Mouse (Mus musculus) myocyte (in vitro differentiated cells): ENCODE measurements at regions not wholly inside any gene's neighbourhood (a gene's known extent, or its start where the extent isn't known, plus 50 kb on each side); places are given as distances from the start of the nearest gene placed in this dataset.

Experiments used
- H3K27me3 ChIP-seq: one replicate; pipeline ENCODE4 v1.6.1; 2011; ENCODE audit not compliant: control insufficient read depth, insufficient read depth, insufficient read length
- H3K36me3 ChIP-seq: one replicate; pipeline ENCODE4 v1.6.1; 2011; ENCODE audit not compliant: control insufficient read depth, insufficient read depth
- H3K4me2 ChIP-seq: one replicate; pipeline ENCODE4 v1.6.1; 2011; ENCODE audit warnings: low read depth, control low read depth
- H3K4me3 ChIP-seq: one replicate; pipeline ENCODE4 v1.5.1; 2011; ENCODE audit warnings: mild to moderate bottlenecking, control low read depth, moderate library complexity
- H3K79me2 ChIP-seq: one replicate; pipeline ENCODE4 v1.6.1; 2011; ENCODE audit not compliant: control insufficient read depth, insufficient read depth
- H3ac ChIP-seq: one replicate; pipeline ENCODE4 v1.6.1; 2011; ENCODE audit not compliant: control insufficient read depth, insufficient read length
- CEBPB ChIP-seq: IDR thresholded peaks from 2 replicates; pipeline ENCODE4 v1.6.1; 2011; ENCODE audit warnings: mild to moderate bottlenecking, moderate library complexity; ENCODE audit not compliant: poor library complexity, insufficient read depth, severe bottlenecking
- E2F4 ChIP-seq: IDR thresholded peaks from one replicate; pipeline ENCODE4 v1.6.1; 2011; ENCODE audit warnings: mild to moderate bottlenecking, control low read depth, moderate library complexity; ENCODE audit not compliant: insufficient read depth
- MAX ChIP-seq: IDR thresholded peaks from one replicate; pipeline ENCODE4 v1.6.1; 2011; ENCODE audit warnings: low read depth, mild to moderate bottlenecking, control low read depth
- MYOD1 ChIP-seq, 3 experiments: IDR thresholded peaks; one replicate each; pipeline ENCODE4 v1.6.1; 2011; ENCODE audit warnings: control low read depth in 2 of 3, low read depth in 2 of 3, mild to moderate bottlenecking in 2 of 3, moderate library complexity in 1 of 3; ENCODE audit not compliant: insufficient read length in 2 of 3, control insufficient read depth in 1 of 3
- MYOG ChIP-seq, 3 experiments: IDR thresholded peaks; one replicate each; pipeline ENCODE4 v1.6.1; 2011; ENCODE audit warnings: control low read depth in 2 of 3, low read depth in 2 of 3, mild to moderate bottlenecking in 2 of 3; ENCODE audit not compliant: insufficient read length in 2 of 3, control insufficient read depth in 1 of 3, insufficient read depth in 1 of 3
- POLR2A ChIP-seq: IDR thresholded peaks from one replicate; pipeline ENCODE4 v1.6.1; 2011; ENCODE audit warnings: low read depth, mild to moderate bottlenecking, control low read depth, moderate library complexity; ENCODE audit not compliant: insufficient read length
- POLR2AphosphoS2 ChIP-seq: IDR thresholded peaks from one replicate; pipeline ENCODE4 v1.6.1; 2011; ENCODE audit warnings: low read depth, control low read depth; ENCODE audit not compliant: insufficient read length
- REST ChIP-seq: IDR thresholded peaks from one replicate; pipeline ENCODE4 v1.6.1; 2011; ENCODE audit warnings: mild to moderate bottlenecking, control low read depth, moderate library complexity; ENCODE audit not compliant: insufficient read depth, insufficient read length
- SRF ChIP-seq: IDR thresholded peaks from one replicate; pipeline ENCODE4 v1.6.1; 2011; ENCODE audit warnings: low read depth; ENCODE audit not compliant: control insufficient read depth, insufficient read length
- TCF12 ChIP-seq: IDR thresholded peaks from one replicate; pipeline ENCODE4 v1.6.1; 2011; ENCODE audit warnings: mild to moderate bottlenecking, control low read depth; ENCODE audit not compliant: poor library complexity, insufficient read depth, severe bottlenecking
- TCF3 ChIP-seq: IDR thresholded peaks from one replicate; pipeline ENCODE4 v1.6.1; 2011; ENCODE audit warnings: low read depth, control low read depth; ENCODE audit not compliant: insufficient read length
- USF1 ChIP-seq: IDR thresholded peaks from one replicate; pipeline ENCODE4 v1.6.1; 2011; ENCODE audit warnings: low read depth, mild to moderate bottlenecking, control low read depth, moderate library complexity

GRCm38 (mm10) chr10:98829051-98829450, 85.2 kb upstream of the Atp2b1 start:
- no peaks in the 10 kb centered on the region for H3K79me2 ChIP-seq
- TF ChIP-seq TCF3 (no peak), CEBPB (no peak), USF1 (no peak), POLR2AphosphoS2 (no peak)

GRCm38 (mm10) chr10:98831488-98831887, 82.7 kb upstream of the Atp2b1 start:
- TF ChIP-seq REST (no peak), TCF3 (no peak), MYOD1 (IDR thresholded peaks at IDR 0.05; ENCODE audit: control insufficient read depth in 1 of 3, insufficient read length in 2 of 3, low read depth in 2 of 3) (no peak), USF1 (no peak), SRF (no peak), MYOG (IDR thresholded peaks at IDR 0.05; ENCODE audit: control insufficient read depth in 1 of 3, insufficient read depth in 1 of 3, insufficient read length in 2 of 3, low read depth in 2 of 3) (no peak), E2F4 (no peak), CEBPB (no peak), MAX (no peak), TCF12 (no peak), POLR2A (no peak), POLR2AphosphoS2 (no peak)
- H3K4me3 ChIP-seq, result no peak overlapping the region
- no peak overlapping the region for H3K4me2 ChIP-seq
- no peaks in the 10 kb centered on the region for H3K27me3 ChIP-seq
- no peaks in the 10 kb centered on the region for H3K36me3 ChIP-seq
- no peak overlapping the region for H3ac ChIP-seq
- no peaks in the 10 kb centered on the region for H3K79me2 ChIP-seq

More at GRCm38 (mm10) chr10:98829051-98829450, 85.2 kb upstream of the Atp2b1 start:
- no peak overlapping the region for H3ac ChIP-seq
- no peaks in the 10 kb centered on the region for H3K36me3 ChIP-seq
- H3K4me2 ChIP-seq, result no peak overlapping the region
- H3K27me3 ChIP-seq, result no peaks in the 10 kb centered on the region
- H3K4me3 ChIP-seq, result no peak overlapping the region

GRCm38 (mm10) chr10:98837289-98838181, 76.7 kb upstream of the Atp2b1 start:
- TF ChIP-seq MYOD1 (IDR thresholded peaks at IDR 0.05; ENCODE audit: control insufficient read depth in 1 of 3, insufficient read length in 2 of 3, low read depth in 2 of 3), result no peak
- TF ChIP-seq TCF3, result no peak
- no peak for TF ChIP-seq CEBPB
- no peak for TF ChIP-seq REST
- TF ChIP-seq TCF12, result no peak
- no peak for TF ChIP-seq MYOG (IDR thresholded peaks at IDR 0.05; ENCODE audit: control insufficient read depth in 1 of 3, insufficient read depth in 1 of 3, insufficient read length in 2 of 3, low read depth in 2 of 3)
- TF ChIP-seq POLR2A, result no peak
- Histone ChIP-seq H3K79me2 (no peaks in the 10 kb centered on the region), H3ac (no peak overlapping the region), H3K4me2 (no peak overlapping the region), H3K36me3 (no peaks in the 10 kb centered on the region), H3K27me3 (no peaks in the 10 kb centered on the region), H3K4me3 (no peak overlapping the region)

- Histone ChIP-seq H3K36me3 (no peaks in the 10 kb centered on the region), H3K4me3 (no peak overlapping the region), H3K27me3 (no peaks in the 10 kb centered on the region), H3ac (no peak overlapping the region), H3K79me2 (no peaks in the 10 kb centered on the region), H3K4me2 (no peak overlapping the region)
- TF ChIP-seq POLR2AphosphoS2, result no peak
Measured at GRCm38 (mm10) chr10:98838926-98839679, 75.1 kb upstream of the Atp2b1 start.

- no peak overlapping the region for H3ac ChIP-seq
- H3K4me2 ChIP-seq, result no peak overlapping the region
- H3K27me3 ChIP-seq, result no peaks in the 10 kb centered on the region
- H3K36me3 ChIP-seq, result no peaks in the 10 kb centered on the region
- no peak for TF ChIP-seq REST
- no peak for TF ChIP-seq MYOD1 (IDR thresholded peaks at IDR 0.05; ENCODE audit: control insufficient read depth in 1 of 3, insufficient read length in 2 of 3, low read depth in 2 of 3)
- TF ChIP-seq MYOG (IDR thresholded peaks at IDR 0.05; ENCODE audit: control insufficient read depth in 1 of 3, insufficient read depth in 1 of 3, insufficient read length in 2 of 3, low read depth in 2 of 3), result no peak
- TF ChIP-seq CEBPB, result no peak
- TF ChIP-seq MAX, result no peak
- TF ChIP-seq E2F4, result no peak
- TF ChIP-seq SRF, result no peak
- TF ChIP-seq USF1, result no peak
- H3K79me2 ChIP-seq, result no peaks in the 10 kb centered on the region
- H3K4me3 ChIP-seq, result no peak overlapping the region
Measured at GRCm38 (mm10) chr10:98839963-98840362, 74.2 kb upstream of the Atp2b1 start.
